Mouse (Mus musculus): ENCODE results near the gene Parp9.

DNA sequence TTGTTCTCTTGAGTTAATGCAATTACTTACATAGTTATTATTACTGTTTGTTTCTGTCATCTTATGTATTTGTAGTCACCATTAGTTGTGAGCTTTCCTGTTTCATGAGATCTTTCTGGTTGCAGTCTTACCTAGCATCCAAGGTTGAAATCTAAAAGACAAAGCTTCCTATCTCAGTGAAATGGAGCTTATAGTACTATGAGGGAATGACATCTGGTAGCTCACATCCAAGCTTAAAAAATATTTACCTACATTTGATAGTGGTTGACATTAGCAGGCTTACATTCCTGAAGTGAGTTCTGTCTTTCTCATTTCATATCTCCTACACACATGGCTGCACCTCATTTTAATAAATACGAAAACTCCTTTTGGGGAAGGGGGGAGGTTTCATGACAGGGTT, 78.1 kb downstream of the Parp9 start:
- TF ChIP-seq CTCF (conservative IDR thresholded peaks at IDR 0.05; ENCODE audit: low read length): no peak
- TF ChIP-seq POU5F1 (IDR thresholded peaks at IDR 0.05; ENCODE audit: borderline replicate concordance, low read length): no peak
- TF ChIP-seq NANOG (IDR thresholded peaks at IDR 0.05; ENCODE audit: borderline replicate concordance, low read length): no peak

All from E14TG2a.4 (cell line).